Comparison of ENCODE assay signal across 23 mouse cellular contexts in genomic region chr12:26567435-26567834, GRCm38 (mm10).
DNase-seq lines count a peak whose midpoint lies in the region; ATAC-seq and TF ChIP-seq lines count a peak whose summit lies in the region.
"Had no signal": no experiment of that assay in that cellular context is flagged by ENCODE, and none has a peak within 500 bp of the region (broad histone marks: within the 10 kb centered on the region; RNA-seq: fewer than 3 reads in every experiment).

No protein-coding gene starts in this region.

- no peak for TF ChIP-seq CTCF in Patski (IDR thresholded peaks at IDR 0.05)

- 0 out of 2 replicates have a peak, but pooled peaks cover 6% of the 10 kb centered on the region for H3K4me1 ChIP-seq in heart, embryonic 12.5 days (replicated peaks)
- no peaks in the 10 kb centered on the region for H3K4me1 ChIP-seq in intestine, embryonic 16.5 days (ENCODE audit: control insufficient read depth, insufficient read depth, low read length)
- H3K4me1 ChIP-seq: embryonic facial prominence, embryonic 15.5 days; forebrain, embryonic 10.5 days; heart, embryonic 10.5 days; heart, embryonic 15.5 days; hindbrain, embryonic 10.5 days had no signal

- no peaks in the 10 kb centered on the region for H3K9me3 ChIP-seq in heart, embryonic 12.5 days (replicated peaks)
- no peaks in the 10 kb centered on the region for H3K9me3 ChIP-seq in intestine, embryonic 16.5 days (ENCODE audit: control insufficient read depth, low read length)
- H3K9me3 ChIP-seq: embryonic facial prominence, embryonic 15.5 days; forebrain, embryonic 10.5 days; heart, embryonic 10.5 days; heart, embryonic 15.5 days; hindbrain, embryonic 10.5 days had no signal

- no peak overlapping the region for H3K4me2 ChIP-seq in heart, embryonic 12.5 days
- no peak overlapping the region for H3K4me2 ChIP-seq in intestine, embryonic 16.5 days (ENCODE audit: low read depth, low read length)
- H3K4me2 ChIP-seq: embryonic facial prominence, embryonic 15.5 days; heart, embryonic 15.5 days; hindbrain, embryonic 14.5 days had no signal

- 61% methylated on average over 4 of the region's 4 CpGs for WGBS in heart, embryonic 12.5 days
- WGBS in intestine, embryonic 16.5 days = 66% methylated on average over 4 of the region's 4 CpGs

- DNase-seq in heart, adult 11 months = peak; percentile 42
- no peak for DNase-seq in Patski (ENCODE audit: low read depth, low spot score)
- DNase-seq in adrenal gland, postnatal 14 days = peak; percentile 5
- no peak for DNase-seq in urinary bladder, postnatal 4 days (ENCODE audit: low spot score in 2 of 2)
- no peak for DNase-seq in heart, postnatal 4 days
- DNase-seq: cerebellum, adult 11 months; cerebellum, adult 8-10 months; cerebellum, postnatal 14 days; embryo, embryonic 11 days; gastrocnemius, postnatal 36 days; heart, adult 18-20 months; heart, postnatal 14 days; kidney, adult 11 months had no signal

- CTCF ChIA-PET in Patski (lab: Charles Lee) = no interaction called here

- no peaks in the 10 kb centered on the region for H3K36me3 ChIP-seq in heart, embryonic 12.5 days
- no peaks in the 10 kb centered on the region for H3K36me3 ChIP-seq in intestine, embryonic 16.5 days (ENCODE audit: control insufficient read depth, insufficient read depth, low read length)
- H3K36me3 ChIP-seq: embryonic facial prominence, embryonic 15.5 days; forebrain, embryonic 10.5 days; heart, embryonic 10.5 days; heart, embryonic 15.5 days; hindbrain, embryonic 10.5 days had no signal

- H3K27me3 ChIP-seq in heart, embryonic 12.5 days (replicated peaks) = no peaks in the 10 kb centered on the region
- H3K27me3 ChIP-seq in Patski = no peaks in the 10 kb centered on the region
- no peaks in the 10 kb centered on the region for H3K27me3 ChIP-seq in intestine, embryonic 16.5 days (replicated peaks; ENCODE audit: control insufficient read depth, insufficient read depth, low read length)
- H3K27me3 ChIP-seq: embryonic facial prominence, embryonic 15.5 days; heart, embryonic 15.5 days had no signal

- H3K27ac ChIP-seq in heart, embryonic 12.5 days (ENCODE audit: poor library complexity, severe bottlenecking) = no peak overlapping the region
- H3K27ac ChIP-seq in intestine, embryonic 16.5 days (ENCODE audit: low read length) = no peak overlapping the region
- H3K27ac ChIP-seq: embryonic facial prominence, embryonic 15.5 days; forebrain, embryonic 10.5 days; heart, embryonic 10.5 days; heart, embryonic 15.5 days; hindbrain, embryonic 10.5 days; hindbrain, embryonic 14.5 days had no signal

- POLR2A ChIA-PET in Patski (lab: Charles Lee) = no interaction called here

- ATAC-seq in heart, embryonic 12.5 days (ENCODE audit: insufficient number of reproducible peaks, low FRiP score) = no peak
- peak; percentile 39 for ATAC-seq in Patski
- ATAC-seq in intestine, embryonic 16.5 days = peak; percentile 96
- ATAC-seq: forebrain, embryonic 14.5 days had no signal

- H3K4me3 ChIP-seq in heart, embryonic 12.5 days = no peak overlapping the region
- no peak overlapping the region for H3K4me3 ChIP-seq in intestine, embryonic 16.5 days (ENCODE audit: low read length)
- H3K4me3 ChIP-seq: embryonic facial prominence, embryonic 15.5 days; erythroblast, embryonic 14.5 days; forebrain, embryonic 10.5 days; heart, embryonic 10.5 days; heart, embryonic 15.5 days; hindbrain, embryonic 10.5 days had no signal

- in situ Hi-C loops in Patski (cut with MboI; ENCODE audit: low pct_unique_long_range_greater_than_20kb) = no loop called here

- no peak overlapping the region for H3K9ac ChIP-seq in heart, embryonic 12.5 days
- no peak overlapping the region for H3K9ac ChIP-seq in intestine, embryonic 16.5 days (ENCODE audit: low read depth, low read length)
- H3K9ac ChIP-seq: embryonic facial prominence, embryonic 15.5 days; heart, embryonic 15.5 days; hindbrain, embryonic 14.5 days had no signal

Comparison
In these comparisons a context has a peak if more than half of its experiments do, and no peak if none do; other contexts are left out.
1. DNase-seq: peak in heart, adult 11 months (single experiment) and adrenal gland, postnatal 14 days (single experiment); none in Patski (single experiment), urinary bladder, postnatal 4 days (0 of 2) and heart, postnatal 4 days (single experiment).